Mouse (Mus musculus): ENCODE results near the gene Cdh4. TPM values are rescaled to one million over a fixed set of nuclear protein-coding genes. Genes with fewer than 3 reads are reported as not detected.

Cdh4 gene
- polyA plus RNA-seq, 1 experiment from 2014 or later, result 8.7 TPM

DNA sequence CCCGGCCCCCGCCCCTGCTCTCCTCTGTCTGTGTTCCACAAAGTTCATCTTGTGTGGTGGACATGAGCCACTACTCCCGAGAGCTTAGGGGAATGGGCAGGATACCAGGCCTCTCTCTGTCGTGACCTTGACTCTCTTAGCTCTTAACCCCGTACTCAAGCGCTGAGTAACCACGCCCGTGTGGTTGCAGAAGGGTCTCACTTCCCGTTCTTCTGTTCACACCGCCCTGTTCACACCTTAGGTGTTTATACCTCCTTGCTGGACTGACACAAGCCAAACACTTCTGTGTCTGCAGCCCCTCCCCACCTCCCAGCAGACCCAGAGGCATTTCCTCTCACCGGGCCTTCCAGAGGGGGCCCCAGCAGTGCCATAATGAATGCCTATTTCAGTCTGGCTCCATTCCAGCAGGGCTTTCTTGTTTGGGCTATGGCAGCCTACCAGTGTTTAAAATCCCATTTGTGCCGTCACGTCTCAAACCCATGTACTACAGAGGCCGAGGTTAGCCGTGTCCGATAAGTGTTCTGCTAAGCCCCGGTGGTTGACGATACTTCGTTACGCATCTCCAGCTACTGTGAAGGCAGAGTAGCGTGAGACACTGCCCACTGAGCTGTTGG is 46.4 kb downstream of the Cdh4 start:
- DNase-seq (ENCODE audit: low spot score), result no peak
- no peaks in the 10 kb centered on the region for H3K27me3 ChIP-seq (ENCODE audit: insufficient read depth, poor library complexity, severe bottlenecking)
- H3K4me1 ChIP-seq (replicated peaks), result 0 out of 2 replicates have a peak, but pooled peaks cover 7% of the 10 kb centered on the region
- no peak overlapping the region for H3K4me3 ChIP-seq
- 86% methylated on average over 21 of the region's 21 CpGs for WGBS
- no peaks in the 10 kb centered on the region for H3K9me3 ChIP-seq
- H3K27ac ChIP-seq, result no peak overlapping the region
- no peaks in the 10 kb centered on the region for H3K36me3 ChIP-seq

DNA sequence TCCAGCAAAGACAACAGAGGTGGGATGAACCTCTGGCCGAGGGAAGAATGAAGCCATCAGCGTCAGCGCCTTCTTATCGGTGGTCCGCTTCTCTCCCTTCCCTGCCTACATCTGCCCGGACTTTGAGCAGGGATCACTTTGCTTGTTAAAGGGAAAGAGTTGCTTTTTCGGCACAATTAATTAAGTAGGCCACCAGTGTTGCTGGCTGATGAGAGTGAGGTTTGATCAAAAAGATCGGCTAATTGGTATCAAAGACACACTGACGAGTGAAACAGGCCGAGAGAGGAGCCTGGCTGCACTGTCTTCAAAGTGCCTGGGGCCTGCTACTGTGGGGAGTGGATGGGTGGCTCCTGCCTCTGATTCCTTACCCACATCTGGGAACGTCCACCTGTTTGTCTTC is 49.7 kb downstream of the Cdh4 start:
- no peak overlapping the region for H3K4me3 ChIP-seq
- no peaks in the 10 kb centered on the region for H3K36me3 ChIP-seq
- H3K4me1 ChIP-seq (replicated peaks), result peaks cover 16% of the 10 kb centered on the region; the same call in 1 of the 2 replicates
- 51% methylated on average over 11 of the region's 11 CpGs for WGBS
- no peaks in the 10 kb centered on the region for H3K27me3 ChIP-seq (ENCODE audit: insufficient read depth, poor library complexity, severe bottlenecking)
- DNase-seq (ENCODE audit: low spot score), result no peak
- H3K9me3 ChIP-seq, result no peaks in the 10 kb centered on the region
- no peak overlapping the region for H3K27ac ChIP-seq

DNA sequence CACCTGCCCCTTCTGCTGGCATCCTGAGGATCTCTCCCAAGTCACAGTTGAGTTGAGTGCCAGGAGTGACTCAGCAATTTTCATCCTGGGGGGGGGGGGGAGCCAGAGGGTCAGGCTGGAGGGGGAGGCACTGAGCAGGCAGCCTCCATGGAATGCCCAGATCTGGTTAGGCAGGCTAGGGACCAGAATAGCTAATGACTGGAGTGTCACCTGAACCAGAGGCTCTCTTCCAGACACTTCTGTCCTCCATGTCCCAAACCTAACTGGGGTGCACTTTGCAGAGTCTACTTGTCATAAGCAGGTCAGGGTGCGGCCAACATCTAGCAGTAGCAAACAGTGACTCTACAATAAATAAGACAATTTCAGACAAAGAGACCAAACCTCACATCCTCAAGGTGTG is 52.0 kb downstream of the Cdh4 start:
- 94% methylated on average over 1 of the region's 1 CpGs for WGBS
- H3K27ac ChIP-seq, result no peak overlapping the region
- H3K4me3 ChIP-seq, result no peak overlapping the region
- DNase-seq (ENCODE audit: low spot score), result no peak
- peaks cover 16% of the 10 kb centered on the region; the same call in 1 of the 2 replicates for H3K4me1 ChIP-seq (replicated peaks)
- H3K9me3 ChIP-seq, result no peaks in the 10 kb centered on the region
- no peaks in the 10 kb centered on the region for H3K36me3 ChIP-seq
- no peaks in the 10 kb centered on the region for H3K27me3 ChIP-seq (ENCODE audit: insufficient read depth, poor library complexity, severe bottlenecking)

DNA sequence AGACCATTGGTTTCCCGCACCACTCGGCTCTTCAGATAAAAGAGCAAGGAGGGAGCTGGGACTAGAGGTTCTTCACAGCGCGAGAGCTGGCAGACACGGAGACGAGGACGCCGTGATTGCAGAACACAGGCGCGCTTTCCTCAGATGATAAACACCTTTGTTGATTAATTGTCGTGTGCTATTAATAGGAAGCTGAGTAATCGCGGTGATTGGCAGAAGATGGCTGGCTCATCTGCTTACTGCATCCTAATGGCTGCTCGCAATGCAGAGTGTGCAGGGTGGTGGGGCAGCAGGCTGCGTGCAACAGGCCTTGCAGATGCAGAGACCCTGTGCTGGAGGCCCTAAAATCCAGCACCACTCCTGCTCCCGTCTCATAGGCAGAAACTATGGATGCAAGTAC is 68.2 kb downstream of the Cdh4 start:
- peaks cover 11% of the 10 kb centered on the region for H3K4me1 ChIP-seq (replicated peaks)
- H3K36me3 ChIP-seq, result no peaks in the 10 kb centered on the region
- no peaks in the 10 kb centered on the region; the same call in 1 of the 2 replicates for H3K27me3 ChIP-seq (ENCODE audit: insufficient read depth, poor library complexity, severe bottlenecking)
- H3K27ac ChIP-seq, result no peak overlapping the region
- DNase-seq (ENCODE audit: low spot score), result no peak
- H3K4me3 ChIP-seq, result no peak overlapping the region
- H3K9me3 ChIP-seq, result no peaks in the 10 kb centered on the region
- WGBS, result 93% methylated on average over 16 of the region's 16 CpGs

DNA sequence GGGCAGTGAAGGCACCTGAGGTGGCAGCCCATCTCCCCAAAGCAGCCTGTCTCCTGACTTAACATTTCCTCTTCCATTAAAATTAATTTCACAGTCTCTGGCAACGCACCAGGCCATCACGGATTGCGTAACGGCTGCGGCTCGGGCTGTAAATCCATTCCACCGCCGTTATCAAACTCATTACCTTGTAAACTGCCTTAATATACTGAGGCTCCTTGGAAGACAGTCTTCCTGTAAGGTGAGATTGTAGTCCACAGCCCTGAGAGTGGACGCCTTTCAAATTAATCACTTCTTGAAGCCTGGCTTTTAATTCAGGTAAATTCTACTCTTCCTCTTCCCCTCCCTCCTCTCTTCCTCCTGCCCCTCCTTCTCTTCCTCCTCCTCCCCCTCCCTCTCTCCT is 74.3 kb downstream of the Cdh4 start:
- H3K4me1 ChIP-seq (replicated peaks), result peaks cover 46% of the 10 kb centered on the region
- H3K27me3 ChIP-seq (ENCODE audit: insufficient read depth, poor library complexity, severe bottlenecking), result peaks cover 8% of the 10 kb centered on the region; the same call in 1 of the 2 replicates

DNA sequence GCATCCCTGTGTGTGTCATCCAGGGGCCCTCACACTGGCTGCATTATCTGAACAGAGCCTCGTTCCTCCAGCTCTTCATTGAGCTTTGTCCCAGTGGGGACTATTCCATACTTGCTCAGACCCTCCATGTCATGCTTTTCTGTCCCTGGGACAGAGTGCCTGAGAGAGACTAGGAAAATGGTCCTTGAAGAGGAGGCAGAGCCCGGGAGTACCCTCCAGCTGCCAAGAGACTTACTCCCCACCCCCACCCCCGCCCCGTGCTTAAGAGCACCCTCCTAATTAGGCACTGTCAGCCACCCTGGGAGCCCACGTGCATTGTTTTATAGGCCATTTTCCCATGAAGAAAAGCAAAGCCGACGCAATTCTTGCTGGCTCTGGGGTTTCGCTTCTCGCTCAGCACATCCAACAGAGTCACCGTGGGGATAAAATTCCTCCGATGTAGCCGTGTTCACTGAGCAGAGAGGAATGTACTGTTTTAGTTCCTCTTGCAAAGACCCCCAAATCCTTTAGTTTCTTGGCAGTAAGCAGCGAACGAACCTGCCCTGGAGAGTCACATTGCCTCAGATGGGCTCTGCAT is 76.3 kb downstream of the Cdh4 start:
- H3K4me1 ChIP-seq (replicated peaks), result peaks cover 56% of the 10 kb centered on the region
- H3K36me3 ChIP-seq, result no peaks in the 10 kb centered on the region
- H3K9me3 ChIP-seq, result no peaks in the 10 kb centered on the region
- peak overlapping the region; percentile 53 for H3K27ac ChIP-seq
- H3K27me3 ChIP-seq (ENCODE audit: insufficient read depth, poor library complexity, severe bottlenecking), result peaks cover 8% of the 10 kb centered on the region; the same call in 1 of the 2 replicates
- no peak overlapping the region for H3K4me3 ChIP-seq
- 48% methylated on average over 14 of the region's 14 CpGs for WGBS
- no peak for DNase-seq (ENCODE audit: low spot score)

More for the DNA sequence above, 74.3 kb downstream of the Cdh4 start:
- DNase-seq (ENCODE audit: low spot score), result no peak
- no peak overlapping the region for H3K27ac ChIP-seq
- H3K9me3 ChIP-seq, result no peaks in the 10 kb centered on the region
- no peak overlapping the region for H3K4me3 ChIP-seq
- 92% methylated on average over 9 of the region's 9 CpGs for WGBS
- H3K36me3 ChIP-seq, result no peaks in the 10 kb centered on the region

DNA sequence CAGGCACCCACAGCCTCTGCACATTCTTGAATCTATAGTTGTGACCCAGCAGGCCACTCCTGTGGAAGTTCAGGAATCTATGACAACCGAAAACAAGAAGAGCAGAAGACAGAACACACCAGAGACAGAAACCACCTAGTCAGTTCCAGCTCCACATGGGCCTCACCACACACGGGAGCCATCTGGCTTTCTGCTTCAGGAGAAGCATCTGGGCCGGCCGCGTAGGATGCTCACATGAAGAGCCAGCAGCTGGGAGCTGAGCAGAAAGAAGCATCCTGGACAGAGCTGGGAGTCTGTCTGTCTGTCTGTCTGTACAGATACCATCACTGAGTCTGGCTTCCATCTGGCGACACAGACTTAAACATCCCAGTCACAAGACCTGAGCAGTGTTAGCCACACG is 76.9 kb downstream of the Cdh4 start:
- peaks cover 11% of the 10 kb centered on the region; the same call in 1 of the 2 replicates for H3K27me3 ChIP-seq (ENCODE audit: insufficient read depth, poor library complexity, severe bottlenecking)
- no peak for DNase-seq (ENCODE audit: low spot score)
- H3K4me3 ChIP-seq, result no peak overlapping the region
- 89% methylated on average over 7 of the region's 7 CpGs for WGBS
- peaks cover 58% of the 10 kb centered on the region for H3K4me1 ChIP-seq (replicated peaks)
- no peaks in the 10 kb centered on the region for H3K9me3 ChIP-seq
- H3K36me3 ChIP-seq, result no peaks in the 10 kb centered on the region
- 0 out of 2 replicates have a peak overlapping the region, but pooled peaks have one; percentile 5 for H3K27ac ChIP-seq

DNA sequence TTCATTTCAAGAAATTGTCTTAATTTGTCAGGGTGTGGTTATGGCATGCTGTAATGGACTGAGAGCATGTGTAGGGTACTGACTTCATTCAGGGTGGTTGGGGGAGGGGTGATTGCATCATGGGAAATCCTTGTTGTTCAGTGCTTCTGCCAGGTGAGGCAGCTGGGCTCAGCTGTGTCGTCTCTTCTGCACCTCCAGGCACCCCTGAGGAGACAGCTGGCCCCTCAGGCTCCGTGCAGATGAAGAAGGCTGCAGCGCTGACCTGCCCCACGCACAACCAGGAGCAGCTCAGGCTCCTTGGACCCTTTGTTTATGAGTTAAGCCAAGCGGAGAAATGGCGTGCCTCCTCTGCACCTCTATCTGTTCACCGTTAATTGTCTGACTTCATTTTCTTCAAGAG is 77.7 kb downstream of the Cdh4 start:
- peaks cover 64% of the 10 kb centered on the region for H3K4me1 ChIP-seq (replicated peaks)
- H3K36me3 ChIP-seq, result no peaks in the 10 kb centered on the region
- 42% methylated on average over 7 of the region's 7 CpGs for WGBS
- no peak overlapping the region for H3K4me3 ChIP-seq
- H3K27me3 ChIP-seq (ENCODE audit: insufficient read depth, poor library complexity, severe bottlenecking), result peaks cover 14% of the 10 kb centered on the region; the same call in 1 of the 2 replicates
- H3K27ac ChIP-seq, result 0 out of 2 replicates have a peak overlapping the region, but pooled peaks have one; percentile 60
- H3K9me3 ChIP-seq, result no peaks in the 10 kb centered on the region
- DNase-seq (ENCODE audit: low spot score), result no peak

DNA sequence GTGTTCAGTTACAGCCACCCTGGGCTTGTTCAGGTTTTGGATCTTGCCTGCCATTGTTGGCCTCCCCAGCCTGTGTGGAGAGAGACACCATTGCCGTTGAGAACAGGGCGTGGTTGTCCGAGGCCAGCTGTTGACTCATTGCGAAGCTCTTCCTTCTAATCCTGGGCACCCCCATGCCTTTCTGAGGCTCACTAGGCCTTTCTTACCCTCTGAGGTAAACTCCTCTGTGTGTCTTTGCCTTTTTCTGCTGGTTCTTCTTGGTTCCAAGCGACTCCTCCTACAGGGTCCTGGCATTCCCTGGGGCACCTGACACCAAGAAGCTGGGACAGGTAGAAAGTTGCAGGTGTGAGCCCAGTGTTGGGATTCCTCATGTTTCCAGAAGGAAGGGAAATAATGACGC is 78.7 kb downstream of the Cdh4 start:
- DNase-seq (ENCODE audit: low spot score), result no peak
- Histone ChIP-seq H3K36me3 (no peaks in the 10 kb centered on the region), H3K4me1 (replicated peaks) (peaks cover 68% of the 10 kb centered on the region), H3K4me3 (no peak overlapping the region), H3K27me3 (ENCODE audit: insufficient read depth, poor library complexity, severe bottlenecking) (peaks cover 17% of the 10 kb centered on the region; the same call in 1 of the 2 replicates), H3K27ac (peak overlapping the region; percentile 56; the same call in 1 of the 2 replicates), H3K9me3 (no peaks in the 10 kb centered on the region)
- WGBS, result 87% methylated on average over 6 of the region's 6 CpGs

DNA sequence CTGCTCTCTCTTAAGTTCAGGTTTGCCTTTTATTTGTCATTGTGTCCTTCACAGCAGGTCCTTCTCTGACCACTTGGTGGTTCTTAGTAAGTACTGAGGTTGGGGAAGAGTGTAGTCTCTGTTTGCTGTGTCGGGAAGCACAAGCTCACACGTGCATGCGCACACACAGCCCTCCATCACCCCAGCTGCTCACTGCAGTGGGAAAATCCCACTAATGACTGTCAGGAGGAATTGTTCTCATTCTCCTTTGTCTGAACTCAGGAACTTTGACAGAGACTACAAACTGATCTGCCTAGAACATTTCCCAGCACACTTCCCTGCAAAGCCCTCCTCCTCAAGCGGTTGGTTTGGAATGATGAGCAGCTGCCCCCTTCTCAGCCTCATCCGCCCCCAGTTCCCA is 79.2 kb downstream of the Cdh4 start:
- no peaks in the 10 kb centered on the region for H3K36me3 ChIP-seq
- WGBS, result 49% methylated on average over 5 of the region's 5 CpGs

DNA sequence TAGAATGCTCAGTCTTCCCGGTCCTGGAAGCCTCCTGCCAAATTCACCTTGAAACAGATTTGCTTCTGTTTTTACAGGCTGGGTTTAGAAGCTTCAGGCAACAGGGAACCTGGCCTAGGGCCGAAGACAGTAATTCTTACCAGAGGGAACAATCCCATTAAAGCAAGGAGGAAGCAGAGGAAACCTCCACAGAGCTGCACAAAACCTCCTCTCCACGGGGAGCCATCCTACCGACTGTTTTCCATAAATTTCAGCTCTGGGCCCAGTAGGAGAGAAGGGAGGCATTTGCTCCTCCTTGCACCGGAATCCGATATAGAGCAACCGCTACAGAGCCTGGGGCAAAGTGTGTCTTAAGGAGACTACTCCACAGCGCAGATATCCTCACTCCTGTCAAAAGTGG is 79.9 kb downstream of the Cdh4 start:
- Histone ChIP-seq H3K36me3 (no peaks in the 10 kb centered on the region), H3K4me3 (no peak overlapping the region), H3K4me1 (replicated peaks) (peaks cover 77% of the 10 kb centered on the region), H3K9me3 (no peaks in the 10 kb centered on the region), H3K27me3 (ENCODE audit: insufficient read depth, poor library complexity, severe bottlenecking) (peaks cover 14% of the 10 kb centered on the region; the same call in 1 of the 2 replicates), H3K27ac (peak overlapping the region; percentile 70)
- peak; percentile 21 for DNase-seq (ENCODE audit: low spot score)
- 15% methylated on average over 8 of the region's 8 CpGs for WGBS

More for the DNA sequence above, 79.2 kb downstream of the Cdh4 start:
- Histone ChIP-seq H3K4me3 (no peak overlapping the region), H3K27me3 (ENCODE audit: insufficient read depth, poor library complexity, severe bottlenecking) (peaks cover 17% of the 10 kb centered on the region; the same call in 1 of the 2 replicates), H3K9me3 (no peaks in the 10 kb centered on the region), H3K27ac (peak overlapping the region; percentile 70), H3K4me1 (replicated peaks) (peaks cover 70% of the 10 kb centered on the region)
- no peak for DNase-seq (ENCODE audit: low spot score)

DNA sequence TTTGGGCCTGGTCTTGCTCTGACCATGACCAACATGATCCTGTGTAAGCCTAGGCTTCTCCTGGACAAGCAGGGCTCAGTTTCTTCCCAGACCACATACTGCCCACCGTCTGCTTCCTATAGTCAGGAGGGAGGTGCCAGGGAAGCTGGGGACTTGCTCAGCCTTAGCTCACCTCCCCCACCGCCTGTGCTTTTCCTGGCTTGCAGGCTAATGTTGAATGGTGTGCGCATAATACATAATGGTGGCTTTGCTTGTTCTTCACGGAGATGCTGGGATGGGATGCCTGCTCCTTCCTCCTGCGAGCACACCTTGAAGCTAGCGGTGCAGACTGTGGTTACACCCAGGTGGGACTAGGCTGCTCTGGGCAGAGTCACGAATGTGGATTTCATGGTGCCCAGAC is 84.7 kb downstream of the Cdh4 start:
- Histone ChIP-seq H3K9me3 (no peaks in the 10 kb centered on the region), H3K27me3 (ENCODE audit: insufficient read depth, poor library complexity, severe bottlenecking) (peaks cover 13% of the 10 kb centered on the region; the same call in 1 of the 2 replicates), H3K4me3 (no peak overlapping the region), H3K36me3 (no peaks in the 10 kb centered on the region), H3K4me1 (replicated peaks) (peaks cover 38% of the 10 kb centered on the region), H3K27ac (no peak overlapping the region)
- no peak for DNase-seq (ENCODE audit: low spot score)
- WGBS, result 74% methylated on average over 7 of the region's 7 CpGs

DNA sequence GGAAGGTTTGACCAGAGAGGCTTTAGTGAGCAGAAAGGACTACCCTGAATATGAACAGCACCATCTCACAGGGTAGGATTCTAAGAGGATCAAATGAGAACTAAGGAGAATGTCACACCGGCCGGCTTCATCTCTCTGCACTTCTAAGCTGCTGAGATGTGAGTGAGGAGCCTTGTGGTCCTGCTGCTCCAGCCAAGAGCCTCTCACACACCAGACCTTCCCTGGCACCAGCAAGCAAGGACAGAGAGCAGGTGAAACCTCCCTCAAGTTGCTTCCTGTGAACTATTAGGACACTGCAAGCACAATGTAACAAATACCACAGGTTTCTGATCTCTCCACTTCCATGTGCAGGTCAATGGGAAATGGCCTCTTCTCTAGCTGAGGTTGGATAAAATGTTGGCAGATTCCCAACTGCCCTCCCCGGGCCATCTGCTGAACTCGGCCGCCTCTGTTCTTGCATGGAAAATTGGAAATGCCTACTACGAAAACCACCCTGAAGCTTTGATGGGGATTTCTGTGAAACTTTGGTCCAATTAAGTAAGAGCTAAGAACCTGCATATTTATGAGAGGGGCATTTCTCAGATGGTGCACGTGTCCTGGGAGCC is 88.3 kb downstream of the Cdh4 start:
- H3K4me3 ChIP-seq, result no peak overlapping the region
- WGBS, result 85% methylated on average over 7 of the region's 7 CpGs
- no peaks in the 10 kb centered on the region for H3K36me3 ChIP-seq
- no peak overlapping the region for H3K27ac ChIP-seq
- H3K4me1 ChIP-seq (replicated peaks), result peaks cover 31% of the 10 kb centered on the region
- H3K9me3 ChIP-seq, result no peaks in the 10 kb centered on the region
- no peak for DNase-seq (ENCODE audit: low spot score)
- H3K27me3 ChIP-seq (ENCODE audit: insufficient read depth, poor library complexity, severe bottlenecking), result peaks cover 20% of the 10 kb centered on the region

Data from hindbrain, embryonic 10.5 days (tissue).